Mouse (Mus musculus): Measurements from ENCODE around the gene Tex261.

GRCm38 (mm10) chr6:83796686-83797085 is 21.1 kb upstream of the Tex261 start:
- TF ChIP-seq CTCF (IDR thresholded peaks at IDR 0.05; ENCODE audit: extremely low read depth, insufficient read length, insufficient replicate concordance, low read depth, low read length) (no peak), POLR2A (IDR thresholded peaks at IDR 0.05; ENCODE audit: low read depth, low read length) (no peak)

Data from small intestine, adult 2 months (tissue).